Mouse (Mus musculus) urinary bladder, postnatal 4 days (tissue): ENCODE data around the gene Cradd.
A peak's percentile ranks its signal among the peaks of the same experiment; 100 is the strongest.

Experiments used
- DNase-seq, 2 experiments: peaks; one replicate each; pipeline ENCODE4 v3.0.0; 2021 to 2022; ENCODE audit warnings: low spot score in 2 of 2

Gene Cradd

DNA sequence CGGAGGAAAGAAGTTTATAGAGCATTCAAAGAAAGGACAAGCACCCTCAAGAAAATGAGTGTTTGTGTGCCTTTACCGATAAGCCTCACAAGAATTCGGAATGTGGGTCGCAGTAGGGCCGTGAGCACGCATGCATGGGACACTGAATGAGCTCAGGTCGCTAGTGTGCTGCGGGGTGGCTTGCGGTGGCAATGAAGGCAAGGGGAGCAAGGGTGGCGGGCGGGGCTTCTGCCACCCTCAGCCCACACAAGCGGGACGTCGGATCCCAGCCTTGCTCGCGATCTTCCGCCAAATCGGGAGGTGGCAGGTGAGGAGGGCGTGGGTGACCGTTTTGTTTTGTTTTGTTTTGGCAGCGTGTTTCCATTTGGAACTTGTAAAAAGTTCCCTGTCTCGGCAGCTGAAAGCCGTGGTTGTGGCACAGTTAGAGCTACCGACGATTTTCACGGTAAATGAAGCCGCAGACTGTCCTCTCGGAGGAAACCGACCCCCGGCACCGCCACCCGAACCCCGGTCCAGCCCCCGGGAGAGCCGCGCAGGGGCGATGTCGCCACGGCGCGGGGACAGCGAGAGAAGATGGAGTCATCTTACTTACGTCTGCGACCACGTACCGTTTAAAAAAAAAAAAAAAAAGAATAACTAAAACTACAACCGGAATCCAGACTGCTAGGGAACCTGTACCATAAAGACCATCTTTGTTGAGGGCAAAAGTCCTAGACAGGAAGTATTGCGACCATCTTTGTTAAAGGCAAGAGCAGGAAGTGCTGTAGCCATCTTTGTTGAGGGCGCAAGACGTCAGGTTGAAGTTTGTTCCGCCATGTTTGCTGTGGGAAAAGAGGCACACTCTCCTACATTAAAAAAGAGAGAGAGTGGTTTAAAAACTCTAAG, at the start of gene Cradd:
Cradd (minus strand) TSS at position 741 of the 885 bp plus-strand sequence.
- peak; percentile 79 to 82 for DNase-seq

DNA sequence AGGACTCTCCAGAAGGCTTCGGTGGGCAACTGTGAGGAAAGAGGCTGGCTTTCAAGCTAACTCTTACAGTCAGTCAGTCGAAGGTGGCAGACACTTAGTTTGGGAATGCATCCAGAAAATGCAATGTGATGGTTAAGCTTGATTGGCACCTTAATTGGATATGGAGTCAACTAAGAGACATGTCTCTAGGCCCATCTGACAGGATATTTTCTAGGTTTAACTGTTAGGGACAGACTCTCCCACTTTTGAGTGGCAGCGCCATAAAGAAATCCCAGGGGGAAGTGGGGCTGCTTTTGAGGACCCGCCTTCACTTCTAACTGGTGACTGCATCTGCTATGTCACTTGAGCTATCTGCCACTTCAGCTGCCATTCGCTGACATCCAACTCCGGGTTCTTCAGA, 49.4 kb upstream of the Cradd start:
- no peak for DNase-seq

GRCm38 (mm10) chr10:95371942-95372341, 48.0 kb upstream of the Cradd start:
- DNase-seq, result no peak

DNA sequence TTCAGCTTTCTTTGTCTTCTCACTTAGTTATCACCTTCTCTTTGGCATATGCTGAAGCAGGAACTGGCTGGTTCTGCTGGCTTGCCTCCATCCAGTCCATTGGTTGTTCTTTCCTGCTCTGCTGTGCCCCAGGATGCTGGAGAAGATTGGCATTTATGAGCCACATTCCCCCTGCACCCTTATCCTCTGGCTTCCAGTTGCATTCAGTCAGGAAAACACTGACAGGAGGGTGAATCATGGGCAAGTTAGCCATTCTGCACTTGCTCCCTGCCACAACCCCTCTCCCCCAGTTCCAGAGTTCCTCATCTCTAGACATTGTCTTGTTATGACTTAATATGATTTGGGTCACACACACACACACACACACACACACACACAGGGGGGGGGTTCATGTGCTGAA, 45.3 kb upstream of the Cradd start:
- DNase-seq, result no peak

DNA sequence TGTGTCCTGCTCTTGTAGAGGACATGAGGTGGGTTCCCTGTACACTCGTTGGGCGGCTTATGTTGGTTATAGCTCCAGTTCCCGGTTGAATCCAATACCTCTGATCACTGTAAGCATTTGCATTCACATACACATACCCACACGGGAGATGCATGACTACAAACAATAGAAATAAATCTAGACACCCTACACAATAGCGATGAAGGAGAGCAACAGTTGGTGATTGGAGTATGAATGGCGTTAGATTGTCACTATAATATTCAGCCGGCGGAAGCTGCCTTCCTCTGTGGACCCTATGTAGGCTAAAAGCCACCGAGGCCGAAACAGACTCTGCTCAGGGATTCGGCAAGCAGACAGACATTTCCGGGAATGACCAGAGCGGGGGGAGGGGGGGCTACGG, 44.2 kb upstream of the Cradd start:
- no peak for DNase-seq

DNA sequence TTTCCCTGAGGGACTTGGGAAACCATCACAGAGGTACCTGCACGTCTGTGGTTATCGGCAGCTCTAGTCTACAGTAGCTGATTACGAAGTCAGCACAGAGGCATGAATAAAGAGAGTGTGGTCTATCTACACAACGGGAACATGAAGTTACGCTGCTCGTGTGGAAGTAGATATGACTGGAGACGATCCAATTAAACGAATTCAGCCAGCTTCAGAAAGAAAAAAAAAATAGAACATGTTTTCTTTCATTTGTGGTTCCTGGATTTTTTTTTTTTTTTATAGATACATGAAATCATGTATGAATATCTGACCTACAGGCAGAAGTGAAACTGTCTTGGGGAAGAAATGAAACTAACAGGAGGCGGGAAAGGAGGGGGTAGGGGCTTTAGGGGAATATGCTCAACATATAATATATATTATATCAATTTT, 43.7 kb upstream of the Cradd start:
- DNase-seq, result no peak

GRCm38 (mm10) chr10:95367241-95367640, 43.3 kb upstream of the Cradd start:
- DNase-seq, result no peak

DNA sequence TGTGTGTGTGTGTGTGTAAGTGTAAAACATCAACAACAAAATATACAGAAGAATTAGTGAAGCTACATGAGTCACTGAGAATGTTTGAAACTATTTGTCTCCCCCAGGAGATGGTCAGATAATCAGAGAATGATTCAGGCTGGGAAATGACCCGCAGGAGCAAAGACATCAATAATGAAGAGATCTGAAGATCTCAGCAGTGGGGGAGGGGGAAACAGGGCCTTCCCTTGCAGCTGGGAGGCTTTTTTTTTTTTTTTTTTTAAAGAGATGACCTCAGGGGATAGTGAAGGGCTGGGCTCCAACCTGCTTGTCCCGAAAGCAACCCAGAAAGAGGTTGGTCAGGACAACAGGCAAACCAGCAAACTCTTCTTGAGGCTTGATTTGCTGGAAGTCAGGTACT, 38.4 kb upstream of the Cradd start:
- no peak for DNase-seq

GRCm38 (mm10) chr10:95361260-95361841, 37.4 kb upstream of the Cradd start:
- no peak for DNase-seq

DNA sequence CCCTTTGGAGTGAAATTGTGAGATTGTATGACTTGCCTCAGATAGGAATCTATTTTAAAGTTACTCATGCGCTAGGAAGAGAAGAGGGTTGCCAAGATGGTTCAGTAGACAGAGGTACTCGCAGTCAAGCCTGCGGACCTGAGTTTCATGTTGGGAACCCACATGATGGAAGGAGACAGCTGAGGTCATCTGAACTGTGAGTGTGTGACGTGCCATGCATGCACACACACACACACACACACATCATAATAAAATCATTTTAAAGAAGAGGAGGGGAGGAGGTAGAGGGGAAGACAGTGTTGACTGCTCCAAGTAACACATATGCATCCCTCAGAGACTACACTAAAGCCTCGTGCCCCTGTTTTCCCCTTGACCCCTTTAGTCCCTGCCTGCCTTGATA, 36.1 kb upstream of the Cradd start:
- no peak for DNase-seq

- DNase-seq, result no peak
Measured at GRCm38 (mm10) chr10:95357721-95358120, 33.8 kb upstream of the Cradd start.

DNA sequence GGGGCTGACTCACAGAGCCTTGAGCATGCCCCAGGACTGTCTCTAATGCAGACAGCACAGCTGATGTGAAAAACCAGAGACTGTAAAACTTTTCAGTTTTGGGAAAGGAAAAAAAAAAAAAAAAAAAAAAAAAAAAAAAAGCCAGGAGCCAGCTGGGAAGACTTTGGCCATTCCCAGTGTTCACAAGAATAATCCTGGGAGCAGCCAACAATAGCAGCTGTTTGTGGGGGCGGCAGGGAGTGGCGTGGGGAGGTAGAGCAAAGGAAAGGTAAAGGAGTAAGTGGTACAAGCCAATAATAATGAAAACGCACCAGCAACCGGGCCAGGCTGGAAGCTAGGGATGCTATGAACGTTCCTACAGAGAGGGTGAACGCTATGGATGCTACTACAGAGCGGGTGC, 32.8 kb upstream of the Cradd start:
- no peak for DNase-seq

DNA sequence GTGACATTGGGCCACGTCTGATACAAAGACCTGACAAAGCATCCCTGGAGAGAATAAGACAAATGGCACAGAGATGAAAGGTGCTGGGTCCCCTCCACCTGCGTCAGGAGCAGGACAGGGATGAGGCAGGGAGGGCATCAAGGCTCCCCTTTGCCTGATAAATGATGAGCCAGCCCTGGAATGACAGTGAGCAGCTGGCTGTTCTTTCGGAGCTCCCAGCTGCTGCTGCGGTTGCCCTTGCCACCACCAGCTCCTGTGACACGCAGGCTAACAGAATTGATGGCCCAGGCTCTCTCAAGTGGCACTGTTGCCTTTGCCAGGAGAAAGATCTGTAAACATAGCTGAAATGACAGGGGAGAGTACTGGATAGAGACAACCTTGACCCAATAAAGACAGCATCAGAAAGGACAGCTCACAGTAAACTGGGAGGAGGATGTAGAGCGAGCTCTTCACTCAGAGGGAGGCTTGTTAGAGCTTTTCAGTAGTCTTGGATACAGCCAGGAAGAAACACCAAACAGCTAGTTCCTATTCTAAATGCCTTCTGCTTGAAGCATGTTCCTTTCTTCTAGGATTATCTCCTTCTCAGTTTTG, 31.8 kb upstream of the Cradd start:
- no peak for DNase-seq

DNA sequence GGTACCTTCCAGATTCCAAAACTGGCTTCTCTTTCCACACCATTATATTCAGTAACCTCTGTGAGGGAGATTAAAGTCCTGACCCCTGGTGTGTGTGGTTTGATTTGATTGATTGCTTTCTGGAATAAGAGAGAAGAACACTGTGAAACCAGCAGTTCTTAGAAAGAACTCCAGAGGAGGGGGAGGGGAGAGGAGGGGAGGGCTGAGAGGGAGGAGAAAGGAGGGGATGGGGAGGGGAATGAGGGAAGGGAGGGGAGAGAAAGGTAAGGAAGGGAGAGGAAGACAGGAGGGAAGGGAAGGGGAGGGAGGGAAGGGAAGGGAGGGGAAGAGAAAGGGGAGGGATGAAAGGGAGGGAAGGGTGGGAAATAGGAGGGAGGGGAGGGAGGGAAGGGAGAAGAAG, 30.7 kb upstream of the Cradd start:
- DNase-seq, result no peak

- DNase-seq, result no peak
Measured at GRCm38 (mm10) chr10:95354047-95354446, 30.1 kb upstream of the Cradd start.

- DNase-seq, result no peak
Measured at GRCm38 (mm10) chr10:95348457-95348856, 24.5 kb upstream of the Cradd start.

GRCm38 (mm10) chr10:95347776-95348175, 23.8 kb upstream of the Cradd start:
- DNase-seq, result no peak

DNA sequence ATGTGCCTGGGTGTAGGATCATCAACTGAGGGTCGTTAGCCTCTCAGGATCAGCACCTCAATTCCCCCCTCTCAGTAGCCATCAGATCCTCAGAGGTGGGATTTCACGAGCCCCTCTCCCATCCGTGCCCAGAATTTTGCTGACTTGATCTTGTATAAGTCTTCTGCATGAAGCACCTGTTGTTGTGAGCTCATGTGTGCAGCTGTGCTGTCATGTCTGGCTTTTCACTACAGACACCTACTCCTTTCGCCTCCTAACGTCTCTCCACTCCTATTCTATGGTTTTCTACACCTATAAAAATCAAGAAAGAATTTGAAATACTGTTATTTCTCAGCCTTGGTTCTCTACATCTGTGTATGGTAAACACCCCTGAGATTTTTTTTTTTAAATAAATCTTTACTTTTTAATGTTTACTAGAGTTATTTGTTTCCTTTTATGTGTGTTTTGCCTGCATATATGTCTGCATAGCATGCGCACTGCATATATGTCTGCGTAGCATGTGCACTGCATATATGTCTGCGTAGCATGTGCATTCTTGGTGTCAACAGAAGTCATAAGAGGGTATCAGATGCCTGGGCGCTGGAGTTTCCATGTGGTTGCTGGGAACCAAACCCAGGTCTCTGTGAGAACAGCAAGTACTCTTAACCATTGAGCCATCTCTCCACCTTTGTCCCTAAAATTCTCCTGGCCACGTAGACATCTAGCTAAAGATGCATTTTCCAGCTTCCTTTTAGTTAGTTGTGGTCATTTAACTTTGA, 19.1 kb upstream of the Cradd start:
- DNase-seq, result no peak

GRCm38 (mm10) chr10:95340676-95341075, 16.7 kb upstream of the Cradd start:
- DNase-seq, result no peak

DNA sequence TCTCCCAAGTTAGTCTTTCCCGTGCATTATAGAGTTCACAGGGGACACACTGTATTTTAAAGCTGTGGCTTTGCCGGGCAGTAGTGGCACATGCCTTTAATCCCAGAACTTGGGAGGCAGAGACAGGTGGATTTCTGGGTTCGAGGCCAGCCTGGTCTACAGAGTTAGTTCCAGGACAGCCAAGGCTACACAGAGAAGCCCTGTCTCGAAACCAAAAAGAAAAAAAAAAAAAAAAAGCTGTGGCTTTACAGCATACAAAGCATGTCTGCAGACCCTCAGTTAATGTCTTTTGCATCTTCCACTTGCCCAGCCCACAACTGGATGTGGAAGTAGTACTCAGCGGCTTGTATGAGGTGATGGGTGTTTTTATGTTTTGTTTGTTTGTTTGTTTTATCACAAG, 13.7 kb upstream of the Cradd start:
- no peak for DNase-seq

- DNase-seq, result no peak
Measured at GRCm38 (mm10) chr10:95336781-95337544, 13.0 kb upstream of the Cradd start.
